Mouse (Mus musculus) heart, adult 9 months (tissue): Measurements from ENCODE around the gene Asl.
A peak's percentile ranks its signal among the peaks of the same experiment; 100 is the strongest.

Experiments used
- DNase-seq, 2 experiments: peaks; one replicate each; pipeline ENCODE4 v3.0.0; 2022; ENCODE audit warnings: low spot score in 2 of 2

The Asl gene

GRCm38 (mm10) chr5:130029142-130029897 lies at the start of gene Asl, which contains the start of gene Crcp:
TSS of gene Asl (minus strand) at chr5:130029247.
TSS of gene Crcp (plus strand) at chr5:130029290.
- peak; percentile 83 to 85 for DNase-seq

- no peak for DNase-seq
Observed at GRCm38 (mm10) chr5:130078834-130079156, 49.7 kb upstream of the Asl start.

- no peak for DNase-seq
Observed at GRCm38 (mm10) chr5:130078096-130078833, 49.2 kb upstream of the Asl start.

GRCm38 (mm10) chr5:130076396-130076795 lies 47.3 kb upstream of the Asl start:
- peak in 1 of 2 experiments; percentile 43 for DNase-seq

DNA sequence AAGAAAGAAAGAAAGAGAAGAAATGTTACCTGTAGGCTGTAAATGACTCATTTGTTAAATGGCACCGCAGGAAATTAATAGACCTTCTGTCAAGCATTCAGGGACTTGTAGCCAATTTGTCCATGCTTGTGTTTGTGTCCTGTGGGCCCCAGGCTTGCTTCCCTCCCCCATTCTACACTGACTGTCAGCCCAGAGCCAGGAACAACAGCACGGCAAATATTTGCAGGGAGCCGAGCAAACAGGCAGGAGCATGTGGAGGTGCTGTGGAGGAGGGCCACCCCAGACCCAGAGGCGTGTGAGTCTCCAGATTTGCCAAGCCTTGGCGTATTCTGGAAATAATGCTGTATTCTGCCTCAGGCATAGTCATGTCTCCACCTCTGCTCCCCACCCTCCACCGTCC lies 45.4 kb upstream of the Asl start:
- DNase-seq: no peak

GRCm38 (mm10) chr5:130073026-130073425 lies 44.0 kb upstream of the Asl start, which contains the start of gene Tpst1:
TSS of gene Tpst1 (plus strand) at chr5:130073326.
- DNase-seq: no peak

DNA sequence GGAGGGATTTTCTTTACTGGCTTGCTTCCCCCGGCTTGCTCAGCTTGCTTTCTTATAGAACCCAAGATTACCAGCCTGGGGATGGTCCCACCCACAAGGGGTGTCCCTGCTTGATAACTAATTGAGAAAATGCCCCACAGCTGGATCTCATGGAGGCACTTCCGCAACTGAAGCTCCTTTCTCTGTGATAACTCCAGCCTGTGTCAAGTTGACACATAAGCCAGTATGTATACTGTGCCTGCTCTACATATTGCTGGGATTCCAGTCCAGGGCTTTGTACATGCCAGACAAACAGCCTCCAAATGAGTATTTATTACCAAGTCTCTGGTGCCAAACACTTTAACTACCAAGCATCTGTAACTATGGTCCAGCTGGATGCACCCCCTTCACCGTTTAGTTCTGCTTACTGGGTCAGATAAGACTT lies 38.8 kb upstream of the Asl start:
- no peak for DNase-seq

- no peak for DNase-seq
Observed at GRCm38 (mm10) chr5:130065579-130065978, 36.5 kb upstream of the Asl start.

DNA sequence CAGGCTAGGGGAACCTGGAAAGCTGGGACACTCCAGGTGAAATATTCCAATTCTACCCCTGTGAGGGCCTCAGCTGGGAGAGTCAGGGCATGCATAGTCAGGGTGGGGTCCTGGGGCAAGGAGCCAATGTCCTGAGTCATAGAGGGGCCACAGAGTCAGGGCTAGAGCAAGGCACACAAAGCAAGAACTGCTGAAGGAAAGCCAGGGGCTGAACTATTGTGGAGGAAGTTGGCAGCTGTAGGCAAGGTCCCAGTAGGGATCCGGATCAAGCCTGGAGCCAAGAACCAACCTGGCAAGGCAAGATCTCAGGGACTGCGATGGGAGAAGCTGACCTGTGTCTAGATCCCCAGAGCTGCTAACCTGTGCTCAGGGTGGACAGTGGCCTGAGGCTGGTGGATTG lies 34.7 kb upstream of the Asl start:
- DNase-seq: no peak

DNA sequence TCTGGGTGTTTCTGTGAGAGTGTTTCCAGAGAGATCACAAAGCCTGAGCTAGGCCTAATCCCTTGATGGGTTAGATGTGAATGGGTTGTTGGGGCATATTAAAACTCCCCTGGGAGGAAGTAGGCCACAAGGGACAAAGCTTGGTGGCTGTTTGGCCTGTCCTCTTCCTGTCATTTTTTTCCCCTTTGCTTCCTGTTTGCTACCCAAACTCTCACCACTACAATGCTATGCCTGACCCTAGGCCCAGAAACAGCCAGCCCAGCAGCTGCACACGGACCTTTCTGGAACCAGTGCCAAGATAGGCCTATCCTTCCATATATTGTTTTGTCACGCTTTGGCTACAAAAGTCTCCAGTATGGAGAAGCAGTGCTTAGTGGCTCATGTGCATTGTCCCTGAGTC lies 33.0 kb upstream of the Asl start:
- peak; percentile 57 to 77 for DNase-seq

GRCm38 (mm10) chr5:130060329-130060665 lies 31.2 kb upstream of the Asl start:
- no peak for DNase-seq

DNA sequence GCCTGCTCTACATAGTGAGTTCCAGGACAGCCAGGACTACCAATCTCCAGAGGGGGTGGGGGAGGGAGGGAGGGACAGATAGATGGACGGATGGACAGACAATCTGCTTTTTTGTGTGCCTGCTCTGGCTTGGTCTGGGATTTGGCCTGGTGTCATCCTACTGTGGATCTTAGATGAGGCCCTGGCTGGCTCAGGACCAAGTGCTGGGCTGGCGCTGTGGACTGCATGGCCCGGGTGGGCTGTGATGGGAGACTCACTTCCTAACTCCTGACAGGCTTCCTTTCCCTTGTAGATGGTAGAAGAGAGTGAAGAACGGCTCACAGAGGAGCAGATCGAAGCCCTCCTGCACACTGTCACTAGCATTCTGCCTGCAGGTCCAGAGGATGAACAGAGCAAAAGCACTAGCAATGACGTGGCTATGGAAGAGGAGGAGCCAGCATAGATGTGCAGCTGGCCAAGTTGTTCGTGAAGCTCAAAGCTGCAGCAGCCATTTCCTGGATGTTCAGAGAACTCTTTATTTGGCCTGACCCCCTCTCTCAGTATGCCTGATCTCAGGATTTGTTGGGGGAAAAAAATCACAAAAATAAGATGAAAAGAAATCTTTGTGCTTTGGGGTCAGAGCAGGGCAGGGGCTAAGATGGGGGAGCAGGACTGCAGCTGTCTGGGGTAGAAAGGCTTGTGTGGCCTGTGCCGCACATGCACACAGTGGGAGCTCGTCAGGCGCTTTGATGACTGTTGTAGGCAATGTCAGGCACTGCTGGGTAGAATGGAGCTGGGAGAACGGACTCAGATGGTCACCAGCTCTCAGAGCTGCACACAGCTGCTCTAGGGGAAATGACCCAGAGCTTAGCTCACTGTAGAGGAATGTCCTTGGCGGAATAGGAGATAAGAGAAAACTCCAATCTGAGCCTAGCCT lies 30.6 kb upstream of the Asl start:
- peak; percentile 72 to 74 for DNase-seq

GRCm38 (mm10) chr5:130056303-130056702 lies 27.3 kb upstream of the Asl start:
- DNase-seq: no peak

DNA sequence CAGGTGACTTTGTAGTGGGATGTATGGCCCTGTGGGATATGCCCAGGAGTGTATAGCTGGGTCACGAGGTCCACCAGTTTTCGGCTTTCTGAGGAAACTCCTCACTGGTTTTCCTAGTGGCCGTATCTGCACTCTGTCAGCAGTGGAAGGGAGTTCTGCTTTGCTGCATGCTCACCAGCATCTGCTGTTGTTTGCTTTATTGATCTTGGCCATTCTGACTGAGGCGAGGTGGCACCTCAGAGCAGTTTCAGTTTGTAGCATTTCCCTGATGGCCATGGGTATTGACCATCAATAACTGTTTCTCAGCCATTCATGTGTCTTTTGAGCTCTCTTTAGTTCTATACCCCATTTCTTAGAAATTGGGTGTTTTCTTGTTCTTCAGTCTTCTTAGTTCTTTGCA lies 26.6 kb upstream of the Asl start:
- DNase-seq: no peak

GRCm38 (mm10) chr5:130052955-130053354 lies 23.9 kb upstream of the Asl start:
- DNase-seq: no peak

DNA sequence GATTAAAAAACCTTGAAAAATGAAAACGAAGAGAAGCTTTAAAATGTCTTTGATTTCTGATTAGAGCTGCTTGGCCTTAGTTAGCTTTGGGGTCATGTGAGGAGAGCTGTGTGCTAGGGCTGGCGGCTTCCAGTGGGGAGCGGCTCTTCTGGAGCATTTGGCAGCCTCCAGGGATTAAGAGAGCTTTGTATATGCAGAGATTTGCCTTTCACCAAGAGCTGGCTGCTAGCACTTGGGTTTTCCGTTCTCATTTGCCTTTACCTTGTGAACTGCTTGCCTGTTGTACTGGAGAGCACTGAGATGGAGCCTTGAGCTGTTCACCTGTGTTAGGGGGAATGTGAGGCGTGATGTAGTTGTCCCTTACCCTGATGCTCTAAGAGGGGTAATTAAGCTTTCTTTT lies 23.5 kb upstream of the Asl start:
- DNase-seq: peak in 1 of 2 experiments; percentile 54

DNA sequence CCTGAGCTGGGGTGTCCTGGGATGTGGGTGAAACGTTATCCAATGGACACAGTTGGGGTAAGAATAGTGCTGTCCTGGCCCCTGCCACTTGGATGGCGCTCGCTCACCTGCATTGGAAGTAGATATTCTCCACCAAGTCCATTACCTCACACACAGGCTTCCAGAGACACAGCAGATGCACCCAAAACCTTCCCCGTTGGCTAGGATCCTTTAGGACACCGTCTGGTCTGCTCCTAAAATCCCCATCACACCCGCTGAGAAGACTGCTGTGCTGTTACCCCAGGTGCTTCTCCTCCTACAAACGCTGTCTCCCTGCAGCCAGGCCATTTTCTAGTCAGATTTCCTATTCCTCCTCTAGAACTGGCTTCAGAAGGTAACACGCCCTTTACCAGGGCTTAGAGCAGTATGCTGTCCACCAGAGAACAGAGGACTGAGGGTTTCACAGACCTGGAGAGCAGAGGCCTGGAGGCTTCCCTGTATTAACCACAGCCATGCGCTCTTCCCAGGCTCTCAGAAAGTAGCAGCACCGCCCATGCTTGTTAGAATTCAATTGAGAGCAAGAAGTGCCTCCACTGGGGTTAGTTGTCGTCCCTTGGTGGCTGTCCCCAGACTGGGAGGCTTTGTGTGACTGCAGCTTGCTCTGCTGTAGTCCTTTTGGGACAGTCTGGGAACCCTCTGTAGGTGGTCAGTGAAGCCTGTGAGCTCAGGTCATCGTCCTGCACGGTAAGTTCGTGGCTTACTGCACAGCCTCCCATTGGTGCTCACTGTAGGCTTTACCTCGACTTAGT lies 22.2 kb upstream of the Asl start:
- DNase-seq: no peak

DNA sequence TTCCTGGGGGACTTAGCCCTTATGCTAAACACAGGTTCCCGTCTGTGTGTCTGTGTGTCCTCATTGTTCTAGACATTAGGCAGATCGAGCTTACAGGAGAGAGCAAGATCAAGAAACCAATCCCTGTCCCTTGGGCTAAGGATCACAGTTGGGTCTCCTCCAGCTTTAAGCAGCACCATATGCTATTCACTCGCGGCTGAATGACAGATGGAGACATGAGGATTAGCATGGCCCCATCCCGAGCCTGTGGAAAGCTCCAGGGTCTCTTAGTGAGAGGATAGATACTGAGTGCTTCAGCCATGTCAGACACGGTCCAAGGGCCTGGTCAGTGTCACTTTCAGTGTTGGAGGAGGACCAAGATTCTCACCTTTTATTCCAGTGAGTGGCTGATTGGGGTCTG lies 21.4 kb upstream of the Asl start:
- DNase-seq: no peak

- peak; percentile 71 to 72 for DNase-seq
Observed at GRCm38 (mm10) chr5:130048786-130049520, 19.9 kb upstream of the Asl start.

- DNase-seq: no peak
Observed at GRCm38 (mm10) chr5:130047013-130047412, 18.0 kb upstream of the Asl start.

DNA sequence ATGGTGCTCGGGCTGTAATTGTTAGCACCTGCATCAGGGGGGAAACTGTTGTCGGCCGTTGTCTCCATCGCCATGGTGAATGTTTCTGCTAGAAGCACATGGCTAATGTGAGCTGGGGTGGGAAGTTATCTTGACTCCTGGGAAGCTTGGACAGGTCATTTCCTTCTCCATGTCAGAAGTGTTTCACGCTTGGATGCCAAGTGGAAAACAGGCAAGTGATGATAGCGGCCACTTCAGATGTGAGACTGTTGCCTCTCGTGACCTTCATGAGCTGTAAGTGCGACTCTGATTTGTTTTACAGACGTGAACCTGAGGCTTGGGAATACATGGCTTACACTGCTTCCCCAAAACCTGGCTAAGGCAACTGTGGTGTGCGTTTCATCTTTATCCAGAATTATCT lies 17.5 kb upstream of the Asl start:
- peak in 1 of 2 experiments; percentile 21 for DNase-seq
